Mouse (Mus musculus) embryonic facial prominence, embryonic 15.5 days (tissue): Measurements from ENCODE around the gene Six1. TPM values are rescaled to one million over a fixed set of nuclear protein-coding genes. Genes with fewer than 3 reads are reported as not detected.

Experiments used
- ATAC-seq: fragments of 200-750 bp; cut with Nextera tagmentation; 2 replicates; pipeline ENCODE4 v1.8.0; 2017; ENCODE audit warnings: low read depth, moderate TSS enrichment; ENCODE audit not compliant: insufficient number of reproducible peaks, low FRiP score, low TSS enrichment
- H3K27ac ChIP-seq: fragments of 300-500 bp; sonication (generic); replicated peaks from 2 replicates; pipeline ENCODE4 v1.5.1; 2015; ENCODE audit warnings: mild to moderate bottlenecking, inconsistent platforms
- H3K27me3 ChIP-seq: fragments of 300-500 bp; sonication (generic); 2 replicates; pipeline ENCODE4 v1.6.1; 2015; ENCODE audit warnings: inconsistent platforms
- H3K36me3 ChIP-seq: fragments of 300-500 bp; sonication (generic); 2 replicates; pipeline ENCODE4 v1.6.1; 2015; ENCODE audit warnings: mild to moderate bottlenecking, inconsistent platforms
- H3K4me1 ChIP-seq: fragments of 300-500 bp; sonication (generic); 2 replicates; pipeline ENCODE4 v1.6.1; 2015; ENCODE audit warnings: inconsistent platforms
- H3K4me2 ChIP-seq: fragments of 300-500 bp; sonication (generic); replicated peaks from 2 replicates; pipeline ENCODE4 v1.6.1; 2015; ENCODE audit warnings: mild to moderate bottlenecking, inconsistent platforms
- H3K4me3 ChIP-seq: fragments of 300-500 bp; sonication (generic); replicated peaks from 2 replicates; pipeline ENCODE4 v1.5.1; 2015; ENCODE audit warnings: mild to moderate bottlenecking, inconsistent platforms
- H3K9ac ChIP-seq: fragments of 300-500 bp; sonication (generic); 2 replicates; pipeline ENCODE4 v1.6.1; 2015; ENCODE audit warnings: inconsistent platforms
- H3K9me3 ChIP-seq: fragments of 300-500 bp; sonication (generic); replicated peaks from 2 replicates; pipeline ENCODE4 v1.6.1; 2016; ENCODE audit warnings: inconsistent platforms
- WGBS: fragments of 180-500 bp; shearing (Covaris S2); methylation state at CpG from one replicate; pipeline ENCODE4 v1.1.7; 2015; 5-methylcytosine and 5-hydroxymethylcytosine counted together
- polyA plus RNA-seq: library from polyadenylated mRNA; unstranded; fragments of >200 nt; fragmentation: Nextera tagmentation; extraction: Ambion mirVana; gene quantifications from 2 replicates; pipeline ENCODE4 v1.2.1, GENCODE M21; 2015

Six1 gene
- polyA plus RNA-seq, 1 experiment from 2014 or later, result 48.3 TPM

- H3K4me2 ChIP-seq, result no peak overlapping the region
- H3K4me3 ChIP-seq, result no peak overlapping the region
- H3K36me3 ChIP-seq, result no peaks in the 10 kb centered on the region
- no peaks in the 10 kb centered on the region for H3K9me3 ChIP-seq
- peaks cover 57% of the 10 kb centered on the region for H3K4me1 ChIP-seq
- H3K9ac ChIP-seq, result no peak overlapping the region
- peak overlapping the region; percentile 4 for H3K27ac ChIP-seq
- H3K27me3 ChIP-seq, result peaks cover 64% of the 10 kb centered on the region
- no peak for ATAC-seq
- 6% methylated on average over 3 of the region's 3 CpGs for WGBS
These were observed 5.2 kb downstream of the Six1 start for GRCm38 (mm10) chr12:73048537-73048936.

DNA sequence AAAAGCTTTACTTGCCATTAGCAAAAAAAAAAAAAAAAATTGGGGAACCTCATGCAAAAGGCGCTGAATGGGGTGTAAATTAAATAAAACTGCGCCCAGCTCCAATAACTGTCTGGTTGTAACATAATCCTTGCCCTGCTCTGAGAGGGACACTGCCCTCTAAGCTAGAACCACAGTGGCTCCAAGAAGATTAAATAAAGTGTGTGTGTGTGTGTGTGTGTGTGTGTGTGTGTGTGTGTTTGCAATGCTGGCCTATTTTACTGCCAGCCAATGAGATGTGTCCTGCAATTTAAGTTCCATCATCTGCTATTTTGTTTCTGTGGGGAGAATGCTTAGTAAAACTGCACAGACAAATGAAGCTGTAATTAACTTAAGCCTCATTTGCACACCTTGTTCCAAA lies 6.1 kb downstream of the Six1 start:
- H3K9me3 ChIP-seq, result no peaks in the 10 kb centered on the region
- H3K4me3 ChIP-seq, result no peak overlapping the region
- H3K27ac ChIP-seq, result no peak overlapping the region
- H3K36me3 ChIP-seq, result no peaks in the 10 kb centered on the region
- peaks cover 65% of the 10 kb centered on the region for H3K27me3 ChIP-seq
- no peak for ATAC-seq
- H3K4me1 ChIP-seq, result peaks cover 48% of the 10 kb centered on the region
- no peak overlapping the region for H3K4me2 ChIP-seq
- H3K9ac ChIP-seq, result no peak overlapping the region
- 19% methylated on average over 2 of the region's 2 CpGs for WGBS

DNA sequence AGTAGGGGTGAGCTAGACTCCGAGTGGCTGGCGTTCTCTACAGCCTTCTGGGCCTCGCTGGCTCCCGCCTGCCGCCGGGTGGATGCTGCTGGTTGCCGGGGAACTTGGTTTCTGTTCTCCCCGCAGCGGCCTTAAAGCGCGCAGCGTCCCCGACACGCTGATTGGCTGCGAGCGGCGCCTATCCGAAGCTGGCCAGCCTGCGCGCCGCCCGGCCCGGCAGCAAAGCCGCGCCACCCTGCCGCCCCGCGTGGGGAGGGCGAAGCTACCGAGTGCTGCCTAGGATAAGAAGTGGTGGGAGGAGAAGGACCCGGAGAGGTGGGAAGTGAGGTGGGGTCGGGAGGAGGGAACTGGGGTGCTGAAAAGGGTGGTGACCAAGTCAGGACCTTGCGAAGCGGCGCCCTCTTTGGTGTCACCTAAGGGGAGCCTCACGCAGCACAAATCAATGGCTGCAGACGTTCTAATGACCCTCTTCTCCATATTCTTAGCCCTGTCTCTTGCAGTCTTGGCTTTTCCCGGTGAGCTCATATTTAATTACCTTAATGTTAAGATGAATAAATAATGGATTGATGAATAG lies 7.0 kb downstream of the Six1 start:
- H3K27me3 ChIP-seq, result peaks cover 59% of the 10 kb centered on the region
- WGBS, result under 1% methylated on average over 38 of the region's 38 CpGs
- H3K36me3 ChIP-seq, result no peaks in the 10 kb centered on the region
- ATAC-seq, result peak; percentile 90
- peak overlapping the region; percentile 77 for H3K9ac ChIP-seq
- H3K4me2 ChIP-seq, result peak overlapping the region; percentile 72
- peak overlapping the region; percentile 63 for H3K4me3 ChIP-seq
- peaks cover 39% of the 10 kb centered on the region for H3K4me1 ChIP-seq
- peak overlapping the region; percentile 88 for H3K27ac ChIP-seq
- no peaks in the 10 kb centered on the region for H3K9me3 ChIP-seq

DNA sequence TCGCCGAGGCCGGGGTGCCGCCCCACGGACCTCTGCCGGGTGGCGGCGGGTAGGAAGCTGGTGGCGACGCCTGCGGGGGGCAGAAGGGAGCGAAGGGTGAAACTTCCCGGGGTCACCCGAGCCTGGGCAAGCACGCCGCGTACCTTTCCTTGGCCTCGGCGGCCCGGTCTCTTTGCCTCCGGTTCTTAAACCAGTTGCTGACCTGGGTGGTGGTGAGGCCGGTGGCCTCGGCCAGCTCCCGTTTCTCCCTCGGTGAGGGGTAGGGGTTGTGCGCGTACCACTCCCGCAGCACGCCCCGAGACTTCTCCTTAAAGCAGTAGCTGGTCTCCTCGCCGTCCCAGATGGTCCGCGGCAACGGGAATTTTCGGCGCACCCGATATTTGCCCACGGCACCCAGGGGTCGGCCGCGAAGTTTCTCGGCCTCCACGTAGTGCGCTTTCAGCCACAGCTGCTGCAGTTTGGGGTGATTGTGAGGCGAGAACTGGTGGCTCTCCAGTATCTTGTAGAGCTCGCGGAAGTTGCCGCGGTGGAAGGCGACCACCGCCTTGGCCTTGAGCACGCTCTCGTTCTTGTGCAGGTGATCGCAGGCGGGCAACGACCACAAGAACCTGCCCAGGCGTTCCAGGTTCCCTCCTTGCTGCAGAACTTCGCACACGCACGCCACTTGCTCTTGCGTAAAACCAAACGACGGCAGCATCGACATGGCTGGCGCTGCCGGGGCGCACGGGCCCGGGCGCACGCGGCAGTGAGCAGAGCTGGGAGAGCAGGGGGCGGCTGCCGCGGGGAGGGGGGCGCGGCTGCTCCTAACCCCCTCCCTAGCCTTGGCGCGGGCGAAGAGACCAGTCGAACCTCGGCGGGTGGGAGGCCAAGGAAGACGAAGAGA lies 7.7 kb downstream of the Six1 start:
- Histone ChIP-seq H3K27ac (peak overlapping the region; percentile 88), H3K36me3 (no peaks in the 10 kb centered on the region), H3K27me3 (peaks cover 54% of the 10 kb centered on the region), H3K4me2 (peak overlapping the region; percentile 72), H3K4me1 (peaks cover 39% of the 10 kb centered on the region), H3K9ac (peak overlapping the region; percentile 77), H3K9me3 (no peaks in the 10 kb centered on the region), H3K4me3 (peak overlapping the region; percentile 63)
- WGBS, result under 1% methylated on average over 84 of the region's 85 CpGs
- ATAC-seq, result no peak; the same call in 1 of the 2 replicates

DNA sequence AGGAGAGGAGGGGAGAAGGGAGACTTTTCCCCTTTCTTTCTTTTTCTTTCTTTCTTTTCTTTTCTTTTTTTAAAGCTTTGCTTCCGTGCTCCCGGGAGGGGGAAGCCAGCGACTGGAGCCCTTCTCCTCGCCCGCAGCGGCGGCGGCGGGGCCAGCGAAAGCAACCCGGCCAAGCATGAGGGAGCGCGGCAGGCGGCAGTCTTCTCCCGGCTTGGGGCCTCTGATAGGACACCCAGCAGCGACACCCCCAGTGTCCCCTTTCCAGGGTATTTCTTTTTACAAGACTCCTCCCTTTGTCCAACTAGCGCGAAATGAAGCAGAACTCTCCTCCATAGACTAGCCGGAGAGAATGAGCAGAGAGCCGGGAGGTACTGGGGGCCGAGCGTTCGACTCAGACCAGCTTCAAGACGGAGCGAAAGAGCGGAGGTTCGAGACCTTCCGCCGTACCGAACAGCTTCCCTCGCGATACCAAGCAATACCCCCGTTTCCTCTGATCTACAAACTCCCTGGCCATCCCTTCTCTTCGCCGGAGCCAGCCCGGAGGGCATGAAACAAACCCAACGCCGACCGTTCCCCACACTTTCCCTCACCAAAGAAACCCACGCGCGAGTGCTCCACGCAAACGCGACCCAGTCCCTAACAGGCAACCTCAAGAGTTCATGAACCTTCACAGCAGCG lies 8.5 kb downstream of the Six1 start:
- Histone ChIP-seq H3K27ac (peak overlapping the region; percentile 88), H3K9ac (peak overlapping the region; percentile 77), H3K27me3 (peaks cover 48% of the 10 kb centered on the region), H3K4me1 (peaks cover 37% of the 10 kb centered on the region), H3K9me3 (no peaks in the 10 kb centered on the region), H3K36me3 (no peaks in the 10 kb centered on the region), H3K4me3 (peak overlapping the region; percentile 63), H3K4me2 (peak overlapping the region; percentile 72)
- WGBS, result under 1% methylated on average over 46 of the region's 46 CpGs
- ATAC-seq, result no peak

DNA sequence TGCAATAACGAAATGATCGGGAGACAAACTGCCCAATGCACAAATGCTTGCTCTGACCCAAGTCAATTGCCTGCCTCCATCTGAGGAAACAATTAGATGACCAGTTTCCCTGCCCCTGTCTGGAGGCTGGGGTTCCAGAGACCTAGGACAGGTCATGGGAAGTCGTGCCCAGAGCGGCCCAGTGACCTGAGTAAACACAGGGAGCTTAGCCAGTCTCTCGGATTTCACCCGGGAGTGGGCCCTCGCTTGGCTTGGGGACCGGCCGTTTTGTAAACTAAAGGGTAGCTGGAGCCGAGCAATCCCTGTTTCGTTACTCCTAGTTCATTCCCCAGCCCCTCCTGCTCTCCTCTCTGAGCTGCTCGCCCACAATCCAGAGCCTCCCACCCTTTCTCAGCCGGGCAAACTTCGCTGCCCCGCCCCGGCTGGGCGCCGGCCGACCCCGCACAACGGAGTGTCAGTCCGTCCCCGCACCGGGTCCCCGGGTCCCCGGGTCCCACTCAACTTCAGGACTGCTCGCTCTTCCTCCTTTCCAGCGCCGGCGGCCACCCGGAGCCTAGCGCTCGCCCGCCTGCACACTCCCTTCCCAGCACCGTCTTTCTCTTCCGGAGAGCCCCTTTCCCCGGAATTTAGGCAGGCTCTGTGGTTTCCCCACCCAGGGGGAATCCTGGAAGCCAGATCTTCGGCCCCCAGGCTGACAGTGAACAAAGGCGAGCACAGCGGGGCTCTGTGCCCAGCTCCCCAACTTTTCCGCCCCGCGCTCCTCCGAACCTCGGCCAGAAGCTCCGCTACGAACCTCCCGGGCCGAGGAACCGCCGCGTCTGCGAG lies 9.3 kb downstream of the Six1 start:
- Histone ChIP-seq H3K27me3 (peaks cover 48% of the 10 kb centered on the region), H3K9me3 (no peaks in the 10 kb centered on the region)

DNA sequence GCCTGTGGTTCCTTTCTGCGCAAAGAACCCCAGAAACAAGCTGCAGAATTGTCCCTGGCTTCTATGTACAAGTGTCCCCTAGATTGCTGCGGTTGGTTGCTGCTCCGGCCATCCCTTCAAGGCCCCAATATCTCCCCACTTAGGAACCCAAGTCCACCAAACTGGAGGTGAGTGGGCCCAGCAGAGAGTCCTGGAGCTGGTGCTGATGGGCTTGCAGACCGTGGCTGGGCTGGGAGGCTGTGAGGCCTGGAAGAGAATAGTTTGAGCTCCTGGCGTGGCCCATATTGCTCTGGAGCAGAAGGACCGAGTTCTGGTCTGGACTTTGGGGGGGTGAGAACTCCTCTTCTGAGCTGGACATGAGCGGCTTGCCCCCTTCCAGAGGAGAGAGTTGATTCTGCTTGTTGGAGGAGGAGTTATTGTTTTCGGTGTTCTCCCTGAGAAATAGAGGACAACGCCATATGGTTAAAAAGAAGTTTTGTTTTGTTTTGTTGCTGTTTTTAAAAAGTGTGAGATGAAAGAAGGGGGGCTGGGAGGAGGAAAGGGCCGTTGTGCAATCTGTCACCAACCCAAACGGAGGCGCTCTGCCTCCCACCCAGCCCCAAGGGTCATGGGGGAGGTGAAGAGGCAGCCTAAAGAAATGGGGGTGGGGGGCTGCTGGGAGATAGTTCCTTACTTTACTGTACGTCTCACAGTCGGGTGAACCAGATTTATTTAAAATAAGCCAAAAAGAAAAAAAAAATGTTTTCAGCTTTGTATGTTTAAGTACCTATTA lies 10.1 kb downstream of the Six1 start:
- peaks cover 48% of the 10 kb centered on the region for H3K27me3 ChIP-seq
- H3K4me2 ChIP-seq, result peak overlapping the region; percentile 72
- peak overlapping the region; percentile 77; the same call in 1 of the 2 replicates for H3K9ac ChIP-seq
- H3K4me1 ChIP-seq, result peaks cover 40% of the 10 kb centered on the region
- 24% methylated on average over 14 of the region's 14 CpGs for WGBS
- H3K9me3 ChIP-seq, result no peaks in the 10 kb centered on the region
- H3K4me3 ChIP-seq, result peak overlapping the region; percentile 63
- peak overlapping the region; percentile 88 for H3K27ac ChIP-seq
- no peaks in the 10 kb centered on the region for H3K36me3 ChIP-seq
- ATAC-seq, result no peak

More for the DNA sequence above, 9.3 kb downstream of the Six1 start:
- peak overlapping the region; percentile 88 for H3K27ac ChIP-seq
- peak overlapping the region; percentile 77 for H3K9ac ChIP-seq
- 2% methylated on average over 51 of the region's 53 CpGs for WGBS
- H3K4me3 ChIP-seq, result peak overlapping the region; percentile 63
- ATAC-seq, result no peak
- no peaks in the 10 kb centered on the region for H3K36me3 ChIP-seq
- peak overlapping the region; percentile 72 for H3K4me2 ChIP-seq
- H3K4me1 ChIP-seq, result peaks cover 40% of the 10 kb centered on the region

GRCm38 (mm10) chr12:73042903-73043302 lies 10.8 kb downstream of the Six1 start:
- H3K9me3 ChIP-seq, result no peaks in the 10 kb centered on the region
- H3K27ac ChIP-seq, result no peak overlapping the region
- H3K4me1 ChIP-seq, result peaks cover 40% of the 10 kb centered on the region
- peak overlapping the region; percentile 63 for H3K4me3 ChIP-seq
- H3K4me2 ChIP-seq, result peak overlapping the region; percentile 72
- peaks cover 48% of the 10 kb centered on the region for H3K27me3 ChIP-seq
- no peak overlapping the region for H3K9ac ChIP-seq
- ATAC-seq, result no peak
- 41% methylated on average over 2 of the region's 2 CpGs for WGBS
- H3K36me3 ChIP-seq, result no peaks in the 10 kb centered on the region

- peaks cover 40% of the 10 kb centered on the region for H3K4me1 ChIP-seq
- no peaks in the 10 kb centered on the region for H3K36me3 ChIP-seq
- H3K4me2 ChIP-seq, result peak overlapping the region; percentile 72; the same call in 1 of the 2 replicates
- no peak for ATAC-seq
- H3K27me3 ChIP-seq, result peaks cover 47% of the 10 kb centered on the region
- H3K9me3 ChIP-seq, result no peaks in the 10 kb centered on the region
- WGBS, result 27% methylated on average over 5 of the region's 5 CpGs
- H3K27ac ChIP-seq, result no peak overlapping the region
- 0 out of 2 replicates have a peak overlapping the region, but pooled peaks have one; percentile 18 for H3K9ac ChIP-seq
- peak overlapping the region; percentile 63 for H3K4me3 ChIP-seq
These were observed 11.3 kb downstream of the Six1 start for GRCm38 (mm10) chr12:73042406-73042805.

GRCm38 (mm10) chr12:73041256-73041630 lies 12.4 kb downstream of the Six1 start:
- Histone ChIP-seq H3K27me3 (peaks cover 39% of the 10 kb centered on the region), H3K9me3 (no peaks in the 10 kb centered on the region), H3K36me3 (no peaks in the 10 kb centered on the region), H3K27ac (peak overlapping the region; percentile 78; the same call in 1 of the 2 replicates), H3K4me3 (peak overlapping the region; percentile 37), H3K4me2 (peak overlapping the region; percentile 34), H3K4me1 (peaks cover 33% of the 10 kb centered on the region), H3K9ac (peak overlapping the region; percentile 4; the same call in 1 of the 2 replicates)
- ATAC-seq, result no peak
- 4% methylated on average over 10 of the region's 10 CpGs for WGBS
